Mouse (Mus musculus): ENCODE data around the gene 1700122O11Rik. TPM values are rescaled to one million over a fixed set of nuclear protein-coding genes. Genes with fewer than 3 reads are reported as not detected.

1700122O11Rik gene
- polyA plus RNA-seq, 1 experiment from 2014 or later: not detected

DNA sequence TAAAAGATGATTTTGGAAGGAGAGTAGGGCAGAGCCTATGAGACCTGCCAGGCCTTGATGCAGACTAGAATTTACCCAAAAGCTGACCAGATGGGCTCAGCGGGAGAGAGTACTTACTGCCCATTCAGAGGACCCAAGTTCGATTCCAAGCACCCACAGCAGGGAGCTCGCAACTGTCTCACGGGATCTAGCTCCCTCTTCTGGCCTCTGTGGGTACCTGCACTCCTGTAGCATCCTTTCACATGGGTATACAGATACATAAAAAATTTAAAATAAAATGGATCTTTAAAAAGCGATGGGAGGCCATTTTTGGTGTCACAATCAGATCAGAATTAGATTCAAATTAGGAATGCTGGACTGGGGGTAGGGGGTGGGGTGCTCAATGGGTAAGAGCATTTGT is 11.1 kb downstream of the 1700122O11Rik start:
- Histone ChIP-seq H3K27ac (no peak overlapping the region), H3K4me1 (peaks cover 79% of the 10 kb centered on the region), H3K27me3 (no peaks in the 10 kb centered on the region), H3K9ac (no peak overlapping the region), H3K4me3 (no peak overlapping the region), H3K36me3 (no peaks in the 10 kb centered on the region), H3K4me2 (replicated peaks) (no peak overlapping the region), H3K9me3 (no peaks in the 10 kb centered on the region)
- no peak for ATAC-seq (ENCODE audit: insufficient number of reproducible peaks, insufficient read depth, low FRiP score, low TSS enrichment)
- WGBS: 93% methylated on average over 5 of the region's 5 CpGs

DNA sequence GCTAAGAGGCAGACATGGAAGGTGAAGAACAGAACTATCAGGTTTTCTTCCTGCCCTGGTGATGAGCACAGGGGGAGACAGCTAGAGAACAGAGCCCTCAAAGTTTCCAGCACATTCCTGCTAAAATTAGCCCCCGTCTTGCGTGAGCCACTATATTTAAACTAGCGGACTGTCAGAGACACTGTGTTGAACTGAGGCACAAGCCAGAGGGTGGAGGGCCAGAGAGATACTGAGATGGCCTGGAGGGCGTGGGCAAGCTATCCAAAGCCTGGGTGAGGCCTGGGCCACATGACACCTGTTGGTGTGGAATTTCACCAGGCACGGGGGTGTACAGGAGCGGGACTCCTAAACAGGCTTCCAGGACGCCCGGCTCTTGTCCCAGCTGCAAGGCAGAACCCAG is 14.0 kb downstream of the 1700122O11Rik start:
- Histone ChIP-seq H3K9ac (no peak overlapping the region), H3K9me3 (no peaks in the 10 kb centered on the region), H3K27me3 (no peaks in the 10 kb centered on the region), H3K4me2 (replicated peaks) (no peak overlapping the region), H3K36me3 (no peaks in the 10 kb centered on the region), H3K4me1 (peaks cover 57% of the 10 kb centered on the region), H3K4me3 (no peak overlapping the region), H3K27ac (0 out of 2 replicates have a peak overlapping the region, but pooled peaks have one; percentile 1)
- no peak for ATAC-seq (ENCODE audit: insufficient number of reproducible peaks, insufficient read depth, low FRiP score, low TSS enrichment)
- 57% methylated on average over 8 of the region's 8 CpGs for WGBS

DNA sequence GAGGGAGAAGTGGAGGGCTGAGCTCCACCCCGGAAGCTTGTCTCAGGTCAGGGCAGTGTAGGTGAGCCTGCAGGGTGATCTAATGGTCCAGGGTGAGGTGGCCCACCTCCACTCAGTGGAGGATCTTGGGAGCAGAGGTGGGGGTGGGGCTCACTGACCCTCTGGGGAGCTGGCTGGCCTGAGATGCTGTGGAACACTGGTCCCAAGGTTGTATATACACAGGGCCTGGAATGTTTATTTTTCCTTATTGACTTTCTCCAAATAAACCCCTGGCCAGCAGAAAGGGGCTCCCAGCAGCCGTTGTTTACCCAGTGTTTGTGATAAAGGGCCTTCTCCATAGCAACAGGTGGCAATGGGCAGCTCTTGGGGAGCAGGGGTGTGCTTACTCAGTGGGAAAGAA is 18.5 kb downstream of the 1700122O11Rik start:
- H3K9me3 ChIP-seq: no peaks in the 10 kb centered on the region
- H3K27me3 ChIP-seq: no peaks in the 10 kb centered on the region
- H3K36me3 ChIP-seq: no peaks in the 10 kb centered on the region
- H3K27ac ChIP-seq: no peak overlapping the region
- WGBS: 38% methylated on average over 2 of the region's 2 CpGs
- no peak overlapping the region for H3K4me3 ChIP-seq
- peaks cover 34% of the 10 kb centered on the region for H3K4me1 ChIP-seq
- no peak overlapping the region for H3K9ac ChIP-seq
- no peak overlapping the region for H3K4me2 ChIP-seq (replicated peaks)
- ATAC-seq (ENCODE audit: insufficient number of reproducible peaks, insufficient read depth, low FRiP score, low TSS enrichment): no peak

DNA sequence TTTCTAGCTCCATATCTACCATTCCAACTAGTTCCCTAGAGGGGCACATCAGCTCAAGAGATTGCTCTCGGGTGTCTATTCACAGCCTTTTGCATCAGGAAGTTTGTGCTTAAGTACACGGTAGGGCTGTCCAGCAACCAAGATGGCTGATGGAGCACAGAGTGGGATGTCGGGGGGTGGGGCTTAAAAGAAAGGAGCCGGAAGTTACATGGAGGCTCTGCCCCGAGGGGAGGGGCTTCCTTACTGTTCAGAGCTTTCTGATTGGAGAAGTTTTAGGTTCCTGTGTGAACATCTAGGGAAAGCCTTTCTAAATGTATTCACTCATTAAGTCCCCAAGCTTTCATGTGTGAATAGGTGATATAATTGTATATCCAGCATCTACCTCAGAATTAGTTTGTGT is 21.5 kb downstream of the 1700122O11Rik start:
- H3K4me3 ChIP-seq: no peak overlapping the region
- H3K9ac ChIP-seq: no peak overlapping the region
- no peaks in the 10 kb centered on the region for H3K36me3 ChIP-seq
- no peak overlapping the region for H3K27ac ChIP-seq
- 78% methylated on average over 5 of the region's 5 CpGs for WGBS
- no peaks in the 10 kb centered on the region for H3K9me3 ChIP-seq
- H3K4me2 ChIP-seq (replicated peaks): no peak overlapping the region
- peaks cover 15% of the 10 kb centered on the region for H3K4me1 ChIP-seq
- no peak for ATAC-seq (ENCODE audit: insufficient number of reproducible peaks, insufficient read depth, low FRiP score, low TSS enrichment)
- H3K27me3 ChIP-seq: no peaks in the 10 kb centered on the region

DNA sequence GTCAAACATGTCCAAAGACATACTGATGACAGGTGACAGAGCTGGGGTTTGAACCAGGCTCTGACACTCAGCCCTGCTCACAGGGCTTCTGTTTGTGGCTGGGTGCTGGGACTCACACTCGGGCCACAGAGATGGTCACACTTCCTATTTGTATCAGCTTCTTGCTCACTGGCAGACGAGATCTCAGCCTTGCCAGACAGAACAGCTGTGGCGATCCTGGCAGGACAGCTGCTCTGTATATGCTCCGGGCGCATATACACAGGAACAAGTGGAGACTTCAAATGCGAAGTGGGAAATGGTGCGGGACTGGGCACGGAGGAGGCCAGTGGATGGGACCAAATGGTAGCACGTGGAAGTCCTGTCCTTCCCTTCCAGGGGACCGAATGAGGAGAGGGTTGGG is 25.5 kb downstream of the 1700122O11Rik start:
- H3K27me3 ChIP-seq: no peaks in the 10 kb centered on the region
- H3K9me3 ChIP-seq: no peaks in the 10 kb centered on the region
- no peaks in the 10 kb centered on the region for H3K36me3 ChIP-seq
- WGBS: 61% methylated on average over 10 of the region's 10 CpGs
- no peak overlapping the region for H3K9ac ChIP-seq
- ATAC-seq (ENCODE audit: insufficient number of reproducible peaks, insufficient read depth, low FRiP score, low TSS enrichment): no peak
- H3K27ac ChIP-seq: no peak overlapping the region
- H3K4me3 ChIP-seq: no peak overlapping the region
- H3K4me1 ChIP-seq: peaks cover 23% of the 10 kb centered on the region
- no peak overlapping the region for H3K4me2 ChIP-seq (replicated peaks)

DNA sequence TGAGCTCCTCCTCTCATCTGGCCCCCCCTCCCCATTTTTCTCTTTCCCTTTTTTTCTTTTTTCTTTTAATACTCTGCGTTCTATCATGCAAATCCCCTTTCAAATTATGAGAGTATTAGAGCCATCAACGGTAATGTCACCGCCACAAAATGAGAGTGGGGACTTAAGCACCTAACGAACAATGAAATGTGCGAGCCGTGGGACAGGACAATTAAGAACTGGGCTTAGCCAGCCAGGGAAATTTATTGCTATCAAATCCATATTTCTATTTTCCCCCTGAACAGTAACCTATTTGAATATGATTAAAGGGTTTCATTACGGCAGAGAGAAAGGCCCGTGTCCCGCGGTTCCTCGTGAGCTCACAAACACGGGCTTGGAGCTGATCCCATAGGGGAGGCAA is 27.0 kb downstream of the 1700122O11Rik start:
- WGBS: 81% methylated on average over 12 of the region's 12 CpGs
- no peak overlapping the region for H3K4me3 ChIP-seq
- H3K9ac ChIP-seq: no peak overlapping the region
- no peaks in the 10 kb centered on the region for H3K9me3 ChIP-seq
- H3K4me2 ChIP-seq (replicated peaks): no peak overlapping the region
- no peaks in the 10 kb centered on the region for H3K36me3 ChIP-seq
- H3K4me1 ChIP-seq: peaks cover 27% of the 10 kb centered on the region
- no peaks in the 10 kb centered on the region for H3K27me3 ChIP-seq
- ATAC-seq (ENCODE audit: insufficient number of reproducible peaks, insufficient read depth, low FRiP score, low TSS enrichment): no peak
- no peak overlapping the region for H3K27ac ChIP-seq

DNA sequence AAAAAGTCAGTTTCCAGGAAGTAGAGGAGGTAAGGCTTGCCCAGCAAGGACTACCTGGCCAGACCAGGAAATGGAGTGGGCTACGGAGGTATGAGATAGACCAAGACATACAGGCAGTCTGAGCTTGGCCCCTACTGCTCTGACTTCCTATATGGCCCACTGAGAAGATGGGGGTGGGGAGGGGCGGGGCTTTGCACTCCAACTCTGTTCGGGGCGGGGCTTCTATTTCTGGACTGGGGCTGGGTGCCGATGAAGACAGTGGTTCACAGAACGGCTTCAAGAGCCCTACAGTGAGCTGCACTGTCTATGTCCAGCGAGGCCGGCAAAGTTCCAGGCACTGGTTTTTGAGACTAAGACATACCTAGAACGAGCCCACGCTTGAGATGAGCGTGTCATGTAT is 27.8 kb downstream of the 1700122O11Rik start:
- WGBS: 74% methylated on average over 11 of the region's 11 CpGs
- Histone ChIP-seq H3K9me3 (no peaks in the 10 kb centered on the region), H3K4me3 (no peak overlapping the region), H3K9ac (no peak overlapping the region), H3K4me2 (replicated peaks) (no peak overlapping the region), H3K27ac (no peak overlapping the region), H3K27me3 (no peaks in the 10 kb centered on the region), H3K36me3 (no peaks in the 10 kb centered on the region), H3K4me1 (peaks cover 32% of the 10 kb centered on the region)
- ATAC-seq (ENCODE audit: insufficient number of reproducible peaks, insufficient read depth, low FRiP score, low TSS enrichment): 0 out of 2 replicates have a peak, but pooled peaks have one; percentile 23

DNA sequence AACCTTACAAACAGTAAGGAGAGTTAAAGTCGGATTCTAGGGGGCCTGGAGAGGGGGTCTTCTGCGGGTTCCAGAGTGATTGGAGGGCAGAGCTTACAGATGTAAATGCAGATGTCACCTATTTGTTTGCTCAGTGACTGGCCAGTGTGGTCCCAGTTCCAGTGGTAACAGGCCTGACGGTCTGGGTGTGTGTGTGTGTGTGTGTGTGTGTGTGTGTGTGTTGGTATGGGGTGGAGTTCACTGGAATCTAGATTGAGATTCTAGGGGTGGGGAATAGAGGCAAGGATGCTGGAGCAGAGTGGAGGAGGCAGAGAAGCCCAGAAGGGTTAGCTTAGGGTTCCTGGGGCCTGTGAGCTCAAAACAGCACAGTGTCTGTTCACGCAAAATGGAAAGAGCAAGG is 32.3 kb downstream of the 1700122O11Rik start:
- Histone ChIP-seq H3K4me3 (no peak overlapping the region), H3K9me3 (no peaks in the 10 kb centered on the region), H3K4me2 (replicated peaks) (no peak overlapping the region), H3K27ac (peak overlapping the region; percentile 56; the same call in 1 of the 2 replicates), H3K27me3 (no peaks in the 10 kb centered on the region), H3K9ac (no peak overlapping the region), H3K36me3 (no peaks in the 10 kb centered on the region), H3K4me1 (peaks cover 46% of the 10 kb centered on the region)
- no peak for ATAC-seq (ENCODE audit: insufficient number of reproducible peaks, insufficient read depth, low FRiP score, low TSS enrichment)
- 51% methylated on average over 4 of the region's 4 CpGs for WGBS

DNA sequence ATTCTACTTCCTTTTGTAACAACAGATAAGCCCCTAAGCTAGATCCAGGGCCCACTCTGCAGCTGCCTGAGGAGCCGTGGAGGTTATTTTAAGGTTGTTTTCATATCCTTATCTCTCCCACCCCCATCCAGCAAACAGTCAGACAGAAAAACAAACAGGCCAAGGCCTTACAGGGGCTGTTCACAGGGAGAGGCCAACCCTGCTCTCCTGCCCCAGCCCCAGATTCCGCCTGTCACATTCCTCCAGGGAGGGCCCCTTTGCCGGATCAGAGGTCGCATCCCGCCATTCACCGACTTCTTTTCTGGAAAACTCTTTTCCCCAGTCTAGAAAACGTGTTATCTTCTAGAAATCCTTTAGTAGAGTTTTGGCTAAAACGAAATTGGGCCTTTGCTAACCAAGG is 33.0 kb downstream of the 1700122O11Rik start:
- Histone ChIP-seq H3K4me3 (no peak overlapping the region), H3K27ac (peak overlapping the region; percentile 71), H3K36me3 (no peaks in the 10 kb centered on the region), H3K9ac (no peak overlapping the region), H3K9me3 (no peaks in the 10 kb centered on the region), H3K4me1 (peaks cover 46% of the 10 kb centered on the region), H3K4me2 (replicated peaks) (no peak overlapping the region), H3K27me3 (no peaks in the 10 kb centered on the region)
- no peak for ATAC-seq (ENCODE audit: insufficient number of reproducible peaks, insufficient read depth, low FRiP score, low TSS enrichment)
- WGBS: 18% methylated on average over 8 of the region's 8 CpGs

DNA sequence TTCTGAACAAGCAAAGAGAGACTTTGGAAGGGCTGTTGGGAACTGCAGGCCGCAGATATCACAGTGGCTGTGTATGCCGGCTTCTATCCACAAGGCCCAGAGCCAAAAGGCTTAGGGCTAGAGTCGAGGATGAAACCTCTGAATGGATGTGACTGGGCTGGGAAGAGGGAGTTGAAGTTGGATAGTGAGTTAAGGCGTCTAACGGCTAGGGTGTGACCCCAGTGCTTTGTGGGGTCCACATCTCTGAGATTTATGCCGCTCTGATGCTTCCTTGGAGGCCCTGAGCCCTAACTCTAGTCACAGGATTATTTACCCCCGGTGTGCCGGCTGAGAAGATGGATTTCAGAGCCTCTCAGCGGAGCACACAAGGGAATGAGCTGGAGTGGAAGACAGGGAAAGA is 33.5 kb downstream of the 1700122O11Rik start:
- no peaks in the 10 kb centered on the region for H3K36me3 ChIP-seq
- 59% methylated on average over 9 of the region's 9 CpGs for WGBS
- no peak overlapping the region for H3K9ac ChIP-seq
- no peaks in the 10 kb centered on the region for H3K27me3 ChIP-seq
- no peaks in the 10 kb centered on the region for H3K9me3 ChIP-seq
- H3K4me1 ChIP-seq: peaks cover 50% of the 10 kb centered on the region
- H3K4me3 ChIP-seq: no peak overlapping the region
- no peak for ATAC-seq (ENCODE audit: insufficient number of reproducible peaks, insufficient read depth, low FRiP score, low TSS enrichment)
- H3K27ac ChIP-seq: peak overlapping the region; percentile 71
- H3K4me2 ChIP-seq (replicated peaks): no peak overlapping the region

DNA sequence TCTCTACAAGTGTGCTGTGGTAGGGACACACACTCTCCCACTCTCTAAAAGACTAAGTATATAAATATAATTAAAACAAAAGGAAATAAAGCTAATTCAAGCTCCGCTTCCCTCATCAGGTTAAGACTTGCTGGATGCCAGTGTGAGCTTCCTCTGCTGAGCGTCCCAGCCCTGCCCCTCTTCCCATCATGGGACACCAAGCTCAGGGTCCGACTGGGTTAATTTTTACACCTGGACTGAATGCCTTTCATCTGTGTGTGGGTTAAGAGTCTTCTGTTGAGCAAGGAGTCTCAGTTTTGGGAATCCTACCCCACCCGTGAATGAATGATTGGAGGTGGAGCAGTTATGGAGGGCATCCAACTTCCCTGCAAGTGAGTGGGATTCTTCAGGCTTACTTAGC is 35.6 kb downstream of the 1700122O11Rik start:
- H3K4me2 ChIP-seq (replicated peaks): peak overlapping the region; percentile 50
- no peaks in the 10 kb centered on the region for H3K36me3 ChIP-seq
- peaks cover 47% of the 10 kb centered on the region for H3K4me1 ChIP-seq
- peak overlapping the region; percentile 26; the same call in 1 of the 2 replicates for H3K4me3 ChIP-seq
- ATAC-seq (ENCODE audit: insufficient number of reproducible peaks, insufficient read depth, low FRiP score, low TSS enrichment): no peak
- H3K9ac ChIP-seq: no peak overlapping the region
- 53% methylated on average over 4 of the region's 4 CpGs for WGBS
- no peaks in the 10 kb centered on the region for H3K9me3 ChIP-seq
- H3K27me3 ChIP-seq: no peaks in the 10 kb centered on the region
- H3K27ac ChIP-seq: peak overlapping the region; percentile 85

DNA sequence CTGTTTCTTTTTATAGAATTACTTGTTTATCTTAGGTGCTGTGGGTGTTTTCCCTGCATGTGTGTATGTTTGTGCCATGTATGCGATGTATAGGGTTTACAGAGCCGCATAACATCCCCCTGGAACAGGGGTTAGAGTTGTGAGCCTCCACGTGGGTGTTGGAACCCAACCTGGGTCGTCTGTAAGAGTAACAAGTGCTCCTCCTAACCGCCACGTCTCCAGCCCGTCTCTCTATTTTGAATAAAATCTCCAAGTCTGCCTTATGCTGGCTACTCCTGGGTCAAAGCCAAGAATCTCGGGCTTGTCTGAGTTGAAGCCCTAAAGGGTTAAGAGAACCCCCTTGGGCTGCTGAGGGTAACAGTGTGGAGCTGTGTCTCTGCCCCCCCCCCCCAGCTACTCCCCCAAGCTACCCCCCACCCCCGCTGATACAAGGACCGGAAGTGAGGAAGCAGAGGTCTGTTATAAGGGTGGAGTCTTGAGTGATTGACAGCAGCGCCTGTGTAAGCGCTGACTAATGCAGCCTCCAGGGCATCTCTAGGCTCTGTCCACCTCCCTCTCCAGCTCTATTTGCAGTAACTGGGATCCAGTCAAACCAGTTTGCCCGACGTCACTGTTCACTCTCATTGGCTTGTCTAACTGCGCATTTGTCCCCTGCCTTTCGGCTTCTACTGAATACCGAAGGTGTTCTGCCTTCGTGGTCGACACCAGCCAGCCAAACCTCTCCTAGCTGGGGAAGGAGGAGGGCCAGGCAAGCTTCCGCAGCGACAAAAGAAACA is 36.3 kb downstream of the 1700122O11Rik start:
- peak overlapping the region; percentile 26 for H3K4me3 ChIP-seq
- peak; percentile 82 for ATAC-seq (ENCODE audit: insufficient number of reproducible peaks, insufficient read depth, low FRiP score, low TSS enrichment)
- H3K9ac ChIP-seq: no peak overlapping the region; the same call in 1 of the 2 replicates
- H3K27ac ChIP-seq: peak overlapping the region; percentile 85
- H3K4me1 ChIP-seq: peaks cover 47% of the 10 kb centered on the region
- 4% methylated on average over 21 of the region's 21 CpGs for whole genome bisulfite sequencing
- no peaks in the 10 kb centered on the region for H3K9me3 ChIP-seq
- peak overlapping the region; percentile 50 for H3K4me2 ChIP-seq (replicated peaks)
- no peaks in the 10 kb centered on the region for H3K36me3 ChIP-seq
- no peaks in the 10 kb centered on the region for H3K27me3 ChIP-seq

Measured in embryonic facial prominence, embryonic 12.5 days (tissue).